ENCODE assay signal across 18 mouse cellular contexts in genomic region chr16:38772906-38773496, GRCm38 (mm10). TPM values are rescaled to one million over a fixed set of nuclear protein-coding genes. Genes with fewer than 3 reads are reported as not detected.
DNase-seq lines count a peak whose midpoint lies in the region; ATAC-seq lines count a peak whose summit lies in the region.
"Had no signal": no experiment of that assay in that cellular context is flagged by ENCODE, and none has a peak within 500 bp of the region (broad histone marks: within the 10 kb centered on the region; RNA-seq: fewer than 3 reads in every experiment).

No protein-coding gene starts in this region.

- peaks cover 11% of the 10 kb centered on the region for H3K36me3 ChIP-seq in limb, embryonic 12.5 days
- H3K36me3 ChIP-seq in limb, embryonic 10.5 days = peaks cover 11% of the 10 kb centered on the region
- peaks cover 9% of the 10 kb centered on the region for H3K36me3 ChIP-seq in kidney, embryonic 15.5 days

- H3K9ac ChIP-seq in limb, embryonic 12.5 days (replicated peaks) = no peak overlapping the region
- H3K9ac ChIP-seq in kidney, embryonic 15.5 days = no peak overlapping the region

- WGBS in limb, embryonic 12.5 days = 38% methylated on average over 12 of the region's 12 CpGs
- WGBS in limb, embryonic 10.5 days = 53% methylated on average over 12 of the region's 12 CpGs
- WGBS in kidney, embryonic 15.5 days = 11% methylated on average over 12 of the region's 12 CpGs

- H3K27me3 ChIP-seq in limb, embryonic 12.5 days = no peaks in the 10 kb centered on the region
- no peaks in the 10 kb centered on the region for H3K27me3 ChIP-seq in limb, embryonic 10.5 days (ENCODE audit: low read depth, poor library complexity, severe bottlenecking)
- H3K27me3 ChIP-seq in kidney, embryonic 15.5 days = peaks cover 7% of the 10 kb centered on the region

- ATAC-seq in limb, embryonic 12.5 days (ENCODE audit: insufficient number of reproducible peaks, insufficient read depth, low FRiP score, low TSS enrichment, low read depth) = no peak
- 0 out of 2 replicates have a peak, but pooled peaks have one; percentile 21 for ATAC-seq in common myeloid progenitor, adult 5-6 weeks (replicated peaks; ENCODE audit: low read depth, poor library complexity, severe bottlenecking)
- peak; percentile 41 for ATAC-seq in kidney, embryonic 15.5 days (replicated peaks; ENCODE audit: low FRiP score)

- H3K4me1 ChIP-seq in limb, embryonic 12.5 days (replicated peaks) = peaks cover 18% of the 10 kb centered on the region
- H3K4me1 ChIP-seq in limb, embryonic 10.5 days = peaks cover 13% of the 10 kb centered on the region
- peaks cover 21% of the 10 kb centered on the region for H3K4me1 ChIP-seq in kidney, embryonic 15.5 days
- H3K4me1 ChIP-seq: embryonic facial prominence, embryonic 10.5 days had no signal

- DNase-seq in limb, embryonic 10.5 days (ENCODE audit: low spot score) = no peak
- DNase-seq in lung, postnatal 36 days = peak; percentile 34
- no peak for DNase-seq in natural killer cell, adult 2 months (ENCODE audit: low spot score in 2 of 2)
- DNase-seq in cerebellum, postnatal 36 days = no peak
- no peak for DNase-seq in cerebellum, adult 11 months
- DNase-seq: cerebellum, adult 18-20 months; heart, adult 18-20 months; heart, postnatal 14 days; layer of hippocampus, postnatal 36 days; thymus, adult 18-20 months had no signal

- no peak overlapping the region for H3K27ac ChIP-seq in limb, embryonic 12.5 days
- no peak overlapping the region for H3K27ac ChIP-seq in limb, embryonic 10.5 days
- peak overlapping the region; percentile 56 for H3K27ac ChIP-seq in kidney, embryonic 15.5 days
- H3K27ac ChIP-seq: embryonic facial prominence, embryonic 10.5 days had no signal

- H3K4me2 ChIP-seq in limb, embryonic 12.5 days = 0 out of 2 replicates have a peak overlapping the region, but pooled peaks have one; percentile 6
- peak overlapping the region; percentile 38 for H3K4me2 ChIP-seq in kidney, embryonic 15.5 days
- H3K4me2 ChIP-seq: liver, embryonic 11.5 days; midbrain, embryonic 11.5 days had no signal

- H3K9me3 ChIP-seq in limb, embryonic 12.5 days = no peaks in the 10 kb centered on the region
- no peaks in the 10 kb centered on the region for H3K9me3 ChIP-seq in limb, embryonic 10.5 days (replicated peaks)
- no peaks in the 10 kb centered on the region for H3K9me3 ChIP-seq in kidney, embryonic 15.5 days (replicated peaks)
- H3K9me3 ChIP-seq: embryonic facial prominence, embryonic 10.5 days had no signal

- H3K4me3 ChIP-seq in limb, embryonic 12.5 days (replicated peaks) = no peak overlapping the region
- H3K4me3 ChIP-seq in limb, embryonic 10.5 days = no peak overlapping the region
- H3K4me3 ChIP-seq in kidney, embryonic 15.5 days (replicated peaks) = no peak overlapping the region
- H3K4me3 ChIP-seq: embryonic facial prominence, embryonic 10.5 days had no signal

RNA-seq across cellular contexts. Expression of gene Upk1b, which starts 27.1 kb away (rescaled TPM):
- polyA plus RNA-seq in limb, embryonic 12.5 days (2016; fragmentation: Nextera tagmentation; extraction: Ambion mirVana) = 7.9 and 8.2 TPM in 2 replicates
- polyA plus RNA-seq in limb, embryonic 10.5 days (2016; fragmentation: Nextera tagmentation; extraction: Ambion mirVana) = 1.8 and 3.4 TPM in 2 replicates
- total RNA-seq in common myeloid progenitor, adult 5-6 weeks (2017) = 0.92 and 1.2 TPM in 2 replicates
- 4.9 and 10.1 TPM in 2 replicates for polyA plus RNA-seq in kidney, embryonic 15.5 days (2015; fragmentation: Nextera tagmentation; extraction: Ambion mirVana)
- total RNA-seq: MEL had no signal

RNA-seq across cellular contexts. Expression of gene B4galt4, which starts 30.9 kb away (rescaled TPM):
- polyA plus RNA-seq in limb, embryonic 12.5 days (2016; fragmentation: Nextera tagmentation; extraction: Ambion mirVana) = 33.3 and 33.6 TPM in 2 replicates
- 19.2 and 23.0 TPM in 2 replicates for polyA plus RNA-seq in limb, embryonic 10.5 days (2016; fragmentation: Nextera tagmentation; extraction: Ambion mirVana)
- 30.0 and 30.8 TPM in 2 replicates for total RNA-seq in common myeloid progenitor, adult 5-6 weeks (2017)
- 29.0 and 30.6 TPM in 2 replicates for polyA plus RNA-seq in kidney, embryonic 15.5 days (2015; fragmentation: Nextera tagmentation; extraction: Ambion mirVana)
- total RNA-seq: MEL had no signal

RNA-seq across cellular contexts. Expression of gene 4930435E12Rik, which starts 55.5 kb away (rescaled TPM):
- not detected in 2 replicates for polyA plus RNA-seq in limb, embryonic 12.5 days (2016; fragmentation: Nextera tagmentation; extraction: Ambion mirVana)
- polyA plus RNA-seq in limb, embryonic 10.5 days (2016; fragmentation: Nextera tagmentation; extraction: Ambion mirVana) = not detected in 2 replicates
- not detected in 2 replicates for total RNA-seq in common myeloid progenitor, adult 5-6 weeks (2017)
- polyA plus RNA-seq in kidney, embryonic 15.5 days (2015; fragmentation: Nextera tagmentation; extraction: Ambion mirVana) = not detected in 2 replicates
- total RNA-seq: heart, adult 18-20 months; heart, postnatal 14 days; layer of hippocampus, postnatal 36 days; MEL had no signal
- polyA plus RNA-seq: C2C12; embryonic facial prominence, embryonic 10.5 days; liver, embryonic 11.5 days; midbrain, embryonic 11.5 days had no signal

RNA-seq across cellular contexts. Expression of gene Arhgap31, which starts 59.9 kb away (rescaled TPM):
- polyA plus RNA-seq in limb, embryonic 12.5 days (2016; fragmentation: Nextera tagmentation; extraction: Ambion mirVana) = 8.8 and 9.9 TPM in 2 replicates
- 6.3 and 6.7 TPM in 2 replicates for polyA plus RNA-seq in limb, embryonic 10.5 days (2016; fragmentation: Nextera tagmentation; extraction: Ambion mirVana)
- 4.0 and 4.5 TPM in 2 replicates for total RNA-seq in common myeloid progenitor, adult 5-6 weeks (2017)
- 10.4 and 12.6 TPM in 2 replicates for polyA plus RNA-seq in kidney, embryonic 15.5 days (2015; fragmentation: Nextera tagmentation; extraction: Ambion mirVana)
